Mouse (Mus musculus) heart, embryonic 14.5 days (tissue): ENCODE measurements around the gene Il21r. TPM values are rescaled to one million over a fixed set of nuclear protein-coding genes. Genes with fewer than 3 reads are reported as not detected.

Source experiments
- ATAC-seq: fragments of 200-750 bp; cut with Nextera tagmentation; 2 replicates; pipeline ENCODE4 v1.8.0; 2017; ENCODE audit warnings: low read depth, moderate TSS enrichment; ENCODE audit not compliant: insufficient number of reproducible peaks, insufficient read depth, low FRiP score
- H3K27ac ChIP-seq, 2 experiments: fragments of 200-500 bp in 1 of 2; fragments of 300-500 bp in 1 of 2; sonication (generic) in 1 of 2; replicated peaks in 1 of 2; 2 replicates each; pipeline ENCODE4 v1.5.1; 2012 to 2014; ENCODE audit warnings: low read depth in 2 of 2, low read length in 2 of 2, control low read depth in 1 of 2, mild to moderate bottlenecking in 1 of 2, mixed read lengths in 1 of 2; ENCODE audit not compliant: control insufficient read depth in 1 of 2, insufficient read depth in 1 of 2
- H3K27me3 ChIP-seq: fragments of 300-500 bp; sonication (generic); 2 replicates; pipeline ENCODE4 v1.6.1; 2014; ENCODE audit warnings: mild to moderate bottlenecking, low read length, control low read depth; ENCODE audit not compliant: control insufficient read depth, insufficient read depth
- H3K36me3 ChIP-seq: fragments of 300-500 bp; sonication (generic); 2 replicates; pipeline ENCODE4 v1.6.1; 2014; ENCODE audit warnings: mild to moderate bottlenecking, control low read depth, low read length, mixed read lengths; ENCODE audit not compliant: control insufficient read depth, insufficient read depth
- H3K4me1 ChIP-seq, 2 experiments: fragments of 200-500 bp in 1 of 2; fragments of 300-500 bp in 1 of 2; sonication (generic) in 1 of 2; 2 replicates each; pipeline ENCODE4 v1.6.1; 2012 to 2014; ENCODE audit warnings: low read length in 2 of 2, control low read depth in 1 of 2, mixed read lengths in 1 of 2; ENCODE audit not compliant: control insufficient read depth in 2 of 2, insufficient read depth in 2 of 2
- H3K4me2 ChIP-seq: fragments of 300-500 bp; sonication (generic); 2 replicates; pipeline ENCODE4 v1.6.1; 2014; ENCODE audit warnings: mild to moderate bottlenecking, low read length
- H3K4me3 ChIP-seq, 2 experiments: fragments of 200-500 bp in 1 of 2; fragments of 300-500 bp in 1 of 2; sonication (generic) in 1 of 2; 2 replicates each; pipeline ENCODE4 v1.5.1; 2012 to 2014; ENCODE audit warnings: low read length in 2 of 2, mild to moderate bottlenecking in 2 of 2, control low read depth in 1 of 2, low read depth in 1 of 2, moderate library complexity in 1 of 2; ENCODE audit not compliant: control insufficient read depth in 1 of 2, insufficient read depth in 1 of 2
- H3K9ac ChIP-seq: fragments of 300-500 bp; sonication (generic); 2 replicates; pipeline ENCODE4 v1.6.1; 2014; ENCODE audit warnings: mild to moderate bottlenecking, low read length
- H3K9me3 ChIP-seq: fragments of 300-500 bp; sonication (generic); 2 replicates; pipeline ENCODE4 v1.6.1; 2016; ENCODE audit warnings: low read length, control low read depth; ENCODE audit not compliant: control insufficient read depth
- WGBS: fragments of 180-500 bp; shearing (Covaris S2); extraction: QIAGEN DNeasy Blood & Tissue Kit; methylation state at CpG from one replicate; pipeline ENCODE4 v1.1.7; 2014; 5-methylcytosine and 5-hydroxymethylcytosine counted together
- polyA plus RNA-seq: library from polyadenylated mRNA; unstranded; fragments of >200 nt; fragmentation: Nextera tagmentation; extraction: Ambion mirVana; gene quantifications from 2 replicates; pipeline ENCODE4 v1.2.1, GENCODE M21; 2014

Il21r gene
- polyA plus RNA-seq, 1 experiment from 2014 or later, result not detected

DNA sequence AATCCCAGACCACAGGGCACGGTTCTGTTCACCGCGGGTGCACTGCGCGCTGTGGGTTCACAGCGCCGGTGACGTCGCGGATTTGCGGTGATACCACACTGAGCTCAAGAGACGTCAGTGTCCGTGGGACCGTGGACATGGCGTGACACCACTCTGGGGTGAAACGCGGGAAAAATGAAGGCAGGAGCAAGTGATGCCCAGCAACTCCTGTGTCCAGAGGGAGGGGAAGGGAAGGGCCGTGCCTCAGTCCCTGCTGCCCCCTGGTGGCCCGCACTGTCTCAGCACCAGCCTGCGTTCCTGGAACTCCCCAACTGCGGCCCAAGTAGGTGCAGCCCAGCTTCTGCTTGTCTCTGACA, 21.9 kb upstream of the Il21r start:
- 3% methylated on average over 21 of the region's 21 CpGs for WGBS
- peak overlapping the region; percentile 75 for H3K4me2 ChIP-seq
- H3K9me3 ChIP-seq, result no peaks in the 10 kb centered on the region
- H3K27me3 ChIP-seq, result peaks cover 3% of the 10 kb centered on the region; the same call in 1 of the 2 replicates
- no peak overlapping the region for H3K27ac ChIP-seq
- peak; percentile 49; the same call in 1 of the 2 replicates for ATAC-seq
- peak overlapping the region; percentile 25 to 32 for H3K4me3 ChIP-seq
- peaks cover 15 to 21% of the 10 kb centered on the region in 2 experiments for H3K4me1 ChIP-seq
- no peaks in the 10 kb centered on the region for H3K36me3 ChIP-seq
- H3K9ac ChIP-seq, result peak overlapping the region; percentile 63

DNA sequence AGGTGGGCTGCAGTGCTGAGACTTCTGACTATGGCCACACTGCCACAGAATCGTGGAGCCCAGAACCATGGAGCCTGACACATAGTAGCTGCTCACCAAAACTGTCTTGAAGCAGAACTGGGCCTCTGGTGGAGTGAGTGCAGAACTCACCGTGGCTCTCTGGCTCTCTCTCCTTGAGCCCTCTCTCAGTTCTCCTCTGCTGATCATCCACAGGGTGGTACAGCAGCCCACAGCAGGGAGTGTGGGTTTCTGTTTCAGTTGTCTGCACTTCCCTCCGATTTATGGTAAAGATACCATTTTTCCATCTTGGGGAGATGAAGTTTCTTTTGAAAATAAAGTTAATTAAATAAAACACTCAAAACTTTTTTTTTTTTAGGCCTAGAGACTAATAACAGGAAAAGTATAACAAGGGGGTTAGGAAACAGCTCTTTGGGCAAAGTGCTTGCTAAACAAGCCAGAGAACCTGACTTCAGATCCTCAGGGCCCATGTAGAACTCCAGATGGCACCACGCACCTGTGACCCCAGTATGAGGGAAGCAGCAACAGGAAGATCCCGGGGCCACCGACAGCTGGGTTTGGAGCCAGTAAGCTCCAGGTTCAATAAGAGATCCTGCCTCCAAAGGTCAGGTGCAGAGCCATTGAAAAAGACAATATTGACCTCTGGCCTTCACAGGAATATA, 19.8 kb upstream of the Il21r start:
- WGBS, result 69% methylated on average over 6 of the region's 6 CpGs
- Histone ChIP-seq H3K4me3 (no peak overlapping the region), H3K9ac (no peak overlapping the region), H3K4me1 (peaks cover under 1 to 3% of the 10 kb centered on the region in 2 experiments; a peak in 1 of 4 replicates), H3K27ac (no peak overlapping the region), H3K4me2 (no peak overlapping the region), H3K36me3 (no peaks in the 10 kb centered on the region), H3K27me3 (peaks cover 3% of the 10 kb centered on the region; the same call in 1 of the 2 replicates), H3K9me3 (no peaks in the 10 kb centered on the region)
- ATAC-seq, result no peak

DNA sequence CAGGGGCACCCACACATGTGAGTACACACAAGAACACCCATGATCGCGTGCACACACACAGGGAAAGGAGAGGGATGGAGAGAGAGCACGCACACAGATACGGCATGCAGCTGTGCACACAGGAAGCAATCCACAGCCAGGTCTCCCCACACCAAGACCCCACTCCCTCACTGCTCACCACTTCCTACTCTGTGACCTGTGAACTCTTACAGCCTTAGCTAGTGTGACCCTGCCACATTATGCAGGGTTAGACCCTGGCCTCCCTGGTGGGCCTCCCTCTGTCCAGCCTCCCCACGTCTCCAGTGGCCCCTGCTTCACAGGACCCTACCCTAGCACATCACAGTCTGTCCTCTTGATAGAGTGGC, 19.2 kb upstream of the Il21r start:
- WGBS, result 76% methylated on average over 5 of the region's 5 CpGs
- peaks cover 3% of the 10 kb centered on the region; the same call in 1 of the 2 replicates for H3K27me3 ChIP-seq
- ATAC-seq, result no peak

DNA sequence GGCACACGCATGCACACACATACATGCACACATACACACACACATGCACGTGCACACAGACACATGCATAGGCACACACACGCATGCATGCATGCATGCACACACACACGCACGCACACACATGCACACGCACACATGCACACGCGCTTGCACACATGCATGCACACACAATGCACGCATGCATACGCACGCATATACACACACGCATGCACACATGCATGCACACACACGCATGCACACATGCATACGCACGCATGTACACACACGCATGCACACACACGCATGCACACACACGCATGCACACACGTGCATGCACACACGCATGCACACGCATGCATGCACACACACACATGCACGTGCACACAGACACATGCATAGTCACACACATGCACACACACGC, 16.9 kb upstream of the Il21r start:
- H3K27me3 ChIP-seq, result peaks cover 3% of the 10 kb centered on the region; the same call in 1 of the 2 replicates
- H3K36me3 ChIP-seq, result no peaks in the 10 kb centered on the region
- H3K9me3 ChIP-seq, result no peaks in the 10 kb centered on the region
- no peak for ATAC-seq
- H3K4me1 ChIP-seq, result no peaks in the 10 kb centered on the region
- no peak overlapping the region for H3K4me3 ChIP-seq
- H3K9ac ChIP-seq, result no peak overlapping the region
- H3K27ac ChIP-seq, result no peak overlapping the region
- no peak overlapping the region for H3K4me2 ChIP-seq
- WGBS, result 96% methylated on average over 23 of the region's 23 CpGs

More for the DNA sequence above, 19.2 kb upstream of the Il21r start:
- Histone ChIP-seq H3K36me3 (no peaks in the 10 kb centered on the region), H3K27ac (no peak overlapping the region), H3K9ac (no peak overlapping the region), H3K9me3 (no peaks in the 10 kb centered on the region), H3K4me1 (peaks cover 0 to 3% of the 10 kb centered on the region in 2 experiments; a peak in 1 of 4 replicates), H3K4me3 (no peak overlapping the region), H3K4me2 (no peak overlapping the region)

DNA sequence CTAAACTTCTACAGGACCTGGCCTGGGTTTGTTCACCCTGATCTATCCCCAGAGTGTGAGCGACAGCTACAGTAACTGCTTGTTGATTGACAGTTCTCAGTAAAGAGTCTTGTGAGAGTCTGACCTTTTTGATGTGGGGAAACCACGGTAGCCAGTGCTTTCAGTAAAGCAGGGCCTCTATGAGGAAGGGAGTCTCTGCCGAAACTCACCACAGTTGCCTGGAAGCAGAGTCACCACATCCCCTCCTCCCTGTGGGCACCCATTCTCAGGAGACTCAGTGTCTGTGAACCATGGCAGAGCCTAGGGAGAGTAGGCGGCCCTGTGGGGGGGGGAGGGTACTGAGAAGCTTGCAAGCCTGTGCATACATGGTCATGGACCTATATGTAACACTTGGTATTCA, 14.5 kb upstream of the Il21r start:
- H3K4me3 ChIP-seq, result no peak overlapping the region
- 71% methylated on average over 4 of the region's 4 CpGs for WGBS
- no peaks in the 10 kb centered on the region for H3K4me1 ChIP-seq
- no peak overlapping the region for H3K9ac ChIP-seq
- H3K9me3 ChIP-seq, result no peaks in the 10 kb centered on the region
- no peaks in the 10 kb centered on the region for H3K27me3 ChIP-seq
- no peak overlapping the region for H3K4me2 ChIP-seq
- no peaks in the 10 kb centered on the region for H3K36me3 ChIP-seq
- no peak for ATAC-seq
- no peak overlapping the region for H3K27ac ChIP-seq

DNA sequence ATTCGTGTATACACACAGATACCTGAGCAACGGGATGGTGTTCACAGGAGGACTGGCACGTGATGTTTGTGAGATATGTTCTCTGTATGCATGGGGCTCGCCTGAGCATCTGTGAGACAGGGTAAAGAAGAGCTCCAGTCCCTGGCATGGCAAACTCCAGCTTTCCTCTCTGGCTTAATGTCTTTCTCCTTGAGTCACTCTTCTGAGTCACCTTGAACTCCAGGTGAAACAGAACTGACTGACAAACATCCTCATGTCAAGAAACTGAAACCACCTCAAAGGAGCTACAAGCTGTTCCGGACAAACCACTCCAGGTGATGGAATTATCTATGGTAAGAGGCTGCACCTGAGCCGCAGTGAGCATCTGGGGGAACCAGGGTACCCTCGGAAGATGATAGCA, 13.3 kb upstream of the Il21r start:
- Histone ChIP-seq H3K9ac (no peak overlapping the region), H3K4me3 (no peak overlapping the region), H3K4me1 (no peaks in the 10 kb centered on the region), H3K36me3 (no peaks in the 10 kb centered on the region), H3K9me3 (no peaks in the 10 kb centered on the region), H3K27ac (no peak overlapping the region), H3K4me2 (no peak overlapping the region), H3K27me3 (no peaks in the 10 kb centered on the region)
- 82% methylated on average over 7 of the region's 7 CpGs for WGBS
- ATAC-seq, result no peak

DNA sequence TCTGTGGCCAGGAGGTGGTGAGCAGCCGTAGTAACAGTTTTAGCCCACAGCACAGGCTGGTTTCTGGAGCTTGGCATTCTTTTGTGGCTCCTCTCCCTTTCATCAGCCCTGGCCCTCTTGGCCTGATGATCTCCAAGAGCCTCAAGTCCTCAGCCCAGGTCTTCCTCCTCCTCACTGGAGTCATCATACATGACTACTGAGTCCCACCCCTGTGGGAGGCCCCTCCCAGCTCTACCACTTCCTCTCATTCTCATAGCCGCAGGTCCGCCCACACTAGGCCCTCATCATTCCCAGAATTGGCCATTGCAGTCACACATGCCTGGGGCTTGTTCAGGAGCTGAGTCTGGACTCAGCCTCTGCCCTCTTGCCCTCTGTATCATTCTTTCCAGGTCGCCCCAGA, 9.4 kb upstream of the Il21r start:
- WGBS, result 83% methylated on average over 4 of the region's 4 CpGs
- no peaks in the 10 kb centered on the region for H3K9me3 ChIP-seq
- H3K4me1 ChIP-seq, result no peaks in the 10 kb centered on the region
- no peak overlapping the region for H3K4me3 ChIP-seq
- H3K27me3 ChIP-seq, result no peaks in the 10 kb centered on the region
- H3K9ac ChIP-seq, result no peak overlapping the region
- H3K4me2 ChIP-seq, result no peak overlapping the region
- H3K27ac ChIP-seq, result no peak overlapping the region
- no peak for ATAC-seq
- H3K36me3 ChIP-seq, result no peaks in the 10 kb centered on the region

DNA sequence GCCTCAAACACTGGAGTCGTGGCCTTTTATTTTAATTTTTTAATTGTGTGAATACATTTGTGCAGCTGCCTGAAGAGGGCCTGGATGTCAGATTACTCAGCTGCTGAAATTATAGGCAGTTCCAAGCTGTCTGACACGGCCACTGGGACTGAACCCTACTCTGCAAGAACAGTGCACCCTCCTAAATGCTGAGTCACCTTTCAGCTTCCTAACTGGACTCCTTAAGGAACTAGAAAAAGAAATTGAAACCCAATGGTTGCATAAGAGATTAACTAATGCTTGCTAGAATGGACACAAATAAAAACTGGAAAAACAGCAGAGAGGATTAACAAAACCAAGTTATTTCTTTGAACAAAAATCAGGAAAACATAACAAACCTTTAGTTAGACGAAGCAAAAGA, 6.8 kb upstream of the Il21r start:
- 62% methylated on average over 3 of the region's 3 CpGs for WGBS
- ATAC-seq, result no peak

More for the DNA sequence above, 6.8 kb upstream of the Il21r start:
- Histone ChIP-seq H3K4me1 (no peaks in the 10 kb centered on the region), H3K36me3 (no peaks in the 10 kb centered on the region), H3K4me2 (no peak overlapping the region), H3K9ac (no peak overlapping the region), H3K27me3 (no peaks in the 10 kb centered on the region), H3K9me3 (no peaks in the 10 kb centered on the region), H3K4me3 (no peak overlapping the region), H3K27ac (no peak overlapping the region)
